Mouse (Mus musculus): ENCODE results near the gene Mei4. TPM values are rescaled to one million over a fixed set of nuclear protein-coding genes. Genes with fewer than 3 reads are reported as not detected.

Gene Mei4
- total RNA-seq (2021): 1 to 10 TPM; 1.1 to 1.2 TPM
- long read RNA-seq, experiment 1: 0 reads
- long read RNA-seq, experiment 2: 0 reads

GRCm38 (mm10) chr9:81863181-81863887 is at the start of gene Mei4:
Gene Mei4 (plus strand): TSS chr9:81863670.
- no peak within 1 kb of the TSS for H3K27ac ChIP-seq
- TF ChIP-seq CTCF (conservative IDR thresholded peaks at IDR 0.05): peak; percentile 77
- peak; percentile 72 to 87 for DNase-seq (ENCODE audit: low spot score in 2 of 2)
- peak within 1 kb of the TSS; percentile 63 for H3K4me3 ChIP-seq

GRCm38 (mm10) chr9:81819715-81820373 is 43.6 kb upstream of the Mei4 start:
- H3K4me3 ChIP-seq: no peak overlapping the region
- TF ChIP-seq CTCF (conservative IDR thresholded peaks at IDR 0.05): no peak
- DNase-seq (ENCODE audit: low spot score in 2 of 2): no peak
- no peak overlapping the region for H3K27ac ChIP-seq

GRCm38 (mm10) chr9:81827560-81827959 is 35.9 kb upstream of the Mei4 start:
- no peak for TF ChIP-seq CTCF (conservative IDR thresholded peaks at IDR 0.05)
- no peak for DNase-seq (ENCODE audit: low spot score in 2 of 2)
- H3K4me3 ChIP-seq: no peak overlapping the region
- H3K27ac ChIP-seq: no peak overlapping the region

GRCm38 (mm10) chr9:81834056-81834455 is 29.4 kb upstream of the Mei4 start:
- no peak for DNase-seq (ENCODE audit: low spot score in 2 of 2)
- Histone ChIP-seq H3K4me3 (no peak overlapping the region), H3K27ac (no peak overlapping the region)
- no peak for TF ChIP-seq CTCF (conservative IDR thresholded peaks at IDR 0.05)

- Histone ChIP-seq H3K27ac (no peak overlapping the region), H3K4me3 (no peak overlapping the region)
- DNase-seq (ENCODE audit: low spot score in 2 of 2): no peak
- TF ChIP-seq CTCF (conservative IDR thresholded peaks at IDR 0.05): no peak
Observed at GRCm38 (mm10) chr9:81858861-81859260, 4.6 kb upstream of the Mei4 start.

- no peak overlapping the region for H3K27ac ChIP-seq
- no peak; the same call in 1 of the 2 replicates for TF ChIP-seq CTCF (conservative IDR thresholded peaks at IDR 0.05)
- no peak for DNase-seq (ENCODE audit: low spot score in 2 of 2)
- peak overlapping the region; percentile 63 for H3K4me3 ChIP-seq
Observed at GRCm38 (mm10) chr9:81863888-81864234, 391 bp downstream of the Mei4 start.

- Histone ChIP-seq H3K27ac (no peak overlapping the region), H3K4me3 (no peak overlapping the region)
- TF ChIP-seq CTCF (conservative IDR thresholded peaks at IDR 0.05): no peak
Observed at GRCm38 (mm10) chr9:81866032-81866431, 2.6 kb downstream of the Mei4 start.

GRCm38 (mm10) chr9:81921456-81921855 is 58.0 kb downstream of the Mei4 start:
- no peak for DNase-seq (ENCODE audit: low spot score in 2 of 2)
- peak; percentile 64 for TF ChIP-seq CTCF (conservative IDR thresholded peaks at IDR 0.05)
- Histone ChIP-seq H3K4me3 (no peak overlapping the region), H3K27ac (no peak overlapping the region)

More at GRCm38 (mm10) chr9:81866032-81866431, 2.6 kb downstream of the Mei4 start:
- no peak for DNase-seq (ENCODE audit: low spot score in 2 of 2)

- Histone ChIP-seq H3K4me3 (no peak overlapping the region), H3K27ac (no peak overlapping the region)
- DNase-seq (ENCODE audit: low spot score in 2 of 2): no peak
- TF ChIP-seq CTCF (conservative IDR thresholded peaks at IDR 0.05): no peak
Observed at GRCm38 (mm10) chr9:81924744-81925143, 61.3 kb downstream of the Mei4 start.

GRCm38 (mm10) chr9:81940533-81940932 is 77.1 kb downstream of the Mei4 start:
- no peak for TF ChIP-seq CTCF (conservative IDR thresholded peaks at IDR 0.05)
- Histone ChIP-seq H3K4me3 (no peak overlapping the region), H3K27ac (no peak overlapping the region)
- no peak for DNase-seq (ENCODE audit: low spot score in 2 of 2)

- H3K27ac ChIP-seq: no peak overlapping the region
Observed at GRCm38 (mm10) chr9:81945624-81946023, 82.2 kb downstream of the Mei4 start.

GRCm38 (mm10) chr9:81956858-81957257 is 93.4 kb downstream of the Mei4 start:
- H3K4me3 ChIP-seq: no peak overlapping the region
- no peak overlapping the region for H3K27ac ChIP-seq
- no peak for DNase-seq (ENCODE audit: low spot score in 2 of 2)
- TF ChIP-seq CTCF (conservative IDR thresholded peaks at IDR 0.05): no peak

More at GRCm38 (mm10) chr9:81945624-81946023, 82.2 kb downstream of the Mei4 start:
- no peak for TF ChIP-seq CTCF (conservative IDR thresholded peaks at IDR 0.05)
- no peak for DNase-seq (ENCODE audit: low spot score in 2 of 2)
- no peak overlapping the region for H3K4me3 ChIP-seq

- Histone ChIP-seq H3K27ac (no peak overlapping the region), H3K4me3 (no peak overlapping the region)
- DNase-seq (ENCODE audit: low spot score in 2 of 2): peak in 1 of 2 experiments; percentile 30
- no peak for TF ChIP-seq CTCF (conservative IDR thresholded peaks at IDR 0.05)
Observed at GRCm38 (mm10) chr9:81957842-81958241, 94.4 kb downstream of the Mei4 start.

GRCm38 (mm10) chr9:81966765-81967164 is 103.3 kb downstream of the Mei4 start:
- Histone ChIP-seq H3K4me3 (no peak overlapping the region), H3K27ac (no peak overlapping the region; the same call in 1 of the 2 replicates)
- TF ChIP-seq CTCF (conservative IDR thresholded peaks at IDR 0.05): no peak
- peak in 1 of 2 experiments; percentile 5 for DNase-seq (ENCODE audit: low spot score in 2 of 2)

All from layer of hippocampus, adult 2 months (tissue).